Mouse (Mus musculus): ENCODE measurements at regions not wholly inside any gene's neighbourhood (a gene's known extent, or its start where the extent isn't known, plus 50 kb on each side); places are given as distances from the start of the nearest gene placed in this dataset.

DNA sequence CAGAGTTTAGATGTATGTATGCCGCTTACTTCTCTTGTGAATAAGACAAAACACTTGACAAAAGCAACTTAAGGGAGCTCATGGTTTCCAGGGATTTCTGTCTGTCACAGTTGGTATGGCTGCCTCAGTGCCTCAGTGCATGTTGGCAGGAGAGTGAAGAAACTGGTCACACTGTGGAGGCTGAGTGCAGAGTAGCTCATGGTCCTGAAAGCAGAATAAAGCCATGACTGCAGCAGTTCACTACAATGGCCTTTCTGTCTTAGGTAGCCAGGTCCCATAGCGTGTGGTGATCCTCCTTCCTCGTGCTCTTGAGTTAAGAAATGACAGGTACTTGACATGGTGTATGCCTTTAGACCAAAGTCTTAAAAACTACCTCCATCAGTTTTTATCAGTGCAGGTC, 178.0 kb upstream of the Marcks start:
- ATAC-seq = no peak

DNA sequence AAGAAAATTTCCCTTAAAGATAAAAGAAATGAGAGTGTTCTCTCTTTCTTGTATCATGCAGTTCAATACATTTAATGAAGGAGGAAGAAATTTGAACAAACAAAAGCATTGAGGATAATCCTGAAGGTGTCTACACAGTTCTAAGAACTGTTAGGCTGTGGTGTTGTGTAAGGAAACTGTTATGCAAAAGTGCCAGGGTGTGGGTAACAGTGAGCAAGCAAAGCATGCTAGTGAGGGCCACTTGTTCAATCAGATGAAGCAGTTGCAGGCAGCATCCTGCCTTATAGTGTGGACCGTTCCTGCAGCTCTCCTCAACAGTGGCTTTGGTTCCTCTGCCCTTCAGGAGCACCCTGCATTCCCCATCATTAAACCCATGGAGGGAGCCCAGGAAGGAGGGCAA, 177.1 kb upstream of the Marcks start:
- no peak for ATAC-seq

DNA sequence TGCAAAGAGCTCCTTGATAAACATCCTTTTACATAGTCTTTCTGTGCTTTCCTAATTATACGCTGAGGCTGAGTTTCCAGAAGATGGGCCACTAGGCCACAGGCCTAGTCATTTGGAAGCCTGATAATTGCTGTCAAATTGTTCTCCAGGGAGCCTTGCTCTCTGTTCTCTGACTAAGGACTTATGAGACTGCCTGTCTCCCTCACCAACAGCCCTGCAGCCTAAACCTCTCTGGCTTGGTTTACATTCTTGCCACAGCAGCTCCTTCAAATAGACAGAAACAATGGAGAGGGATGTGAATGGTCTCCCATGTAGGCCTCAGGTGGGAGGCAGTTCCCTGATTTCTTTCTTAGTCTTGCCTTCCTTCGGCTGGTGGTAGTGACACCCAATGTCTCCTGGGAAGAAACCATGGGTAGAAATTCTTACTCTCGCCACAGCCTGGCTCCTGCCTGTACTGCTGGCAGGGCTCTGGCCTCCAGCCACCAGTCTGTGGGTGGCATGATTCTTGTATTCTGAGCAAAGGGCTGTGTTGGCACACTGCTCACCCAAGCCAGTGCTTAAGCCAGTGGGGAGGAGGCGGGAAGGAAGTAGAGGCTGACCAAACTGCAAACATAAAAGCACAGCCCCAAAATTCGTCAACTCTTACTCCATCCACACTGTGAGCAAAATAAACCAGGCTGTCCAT, 176.2 kb upstream of the Marcks start:
- ATAC-seq = no peak

DNA sequence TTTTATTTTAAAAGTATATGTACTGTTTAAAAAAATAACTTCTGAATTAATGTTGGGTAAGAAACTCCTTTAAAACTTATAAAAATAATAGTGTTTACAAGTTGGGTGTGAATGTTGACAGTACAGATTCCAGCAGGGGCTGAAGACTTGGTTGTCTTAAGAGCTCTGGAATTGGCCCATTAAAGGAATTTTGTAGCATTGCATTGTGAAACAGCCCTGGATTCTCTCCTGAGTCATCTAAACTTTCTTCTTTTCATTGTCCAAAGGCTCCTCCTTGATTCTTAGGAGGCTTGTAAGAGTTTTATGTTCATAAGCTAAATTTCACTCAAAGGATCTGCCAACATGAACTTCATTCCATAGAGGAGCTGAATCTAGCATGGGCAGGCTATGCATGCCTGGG, 174.7 kb upstream of the Marcks start:
- no peak for ATAC-seq

DNA sequence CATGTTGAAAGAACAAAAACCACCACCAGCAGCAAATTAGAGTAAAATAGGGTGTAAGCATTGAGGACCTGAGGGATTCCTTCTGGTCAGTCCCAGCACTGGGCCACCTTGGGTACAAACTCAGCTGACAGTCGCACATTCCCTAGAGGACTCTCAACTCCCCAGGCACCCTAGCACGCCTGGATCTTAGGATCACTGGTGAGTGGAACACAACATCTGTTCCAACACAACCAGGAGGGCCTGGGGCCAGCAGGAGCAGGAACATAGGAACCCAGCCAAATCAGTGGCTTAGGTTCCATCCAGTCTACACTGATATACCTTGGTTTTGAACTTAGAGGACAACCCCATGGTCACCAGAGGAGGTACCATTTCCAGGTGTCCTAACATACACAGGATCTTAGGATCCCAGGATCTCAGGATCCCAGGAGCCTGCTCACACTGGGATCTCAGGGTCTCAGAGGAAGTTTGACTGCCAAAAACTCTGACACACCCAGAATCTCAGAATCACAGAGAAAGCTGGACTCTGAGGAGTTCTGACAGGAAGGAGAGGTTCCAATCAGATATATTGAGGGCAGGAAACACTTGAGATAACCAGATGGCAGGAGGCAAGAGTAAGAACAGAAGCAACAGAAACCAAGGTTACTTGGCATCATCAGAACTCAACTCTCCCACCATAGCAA, 171.7 kb upstream of the Marcks start:
- no peak for ATAC-seq

DNA sequence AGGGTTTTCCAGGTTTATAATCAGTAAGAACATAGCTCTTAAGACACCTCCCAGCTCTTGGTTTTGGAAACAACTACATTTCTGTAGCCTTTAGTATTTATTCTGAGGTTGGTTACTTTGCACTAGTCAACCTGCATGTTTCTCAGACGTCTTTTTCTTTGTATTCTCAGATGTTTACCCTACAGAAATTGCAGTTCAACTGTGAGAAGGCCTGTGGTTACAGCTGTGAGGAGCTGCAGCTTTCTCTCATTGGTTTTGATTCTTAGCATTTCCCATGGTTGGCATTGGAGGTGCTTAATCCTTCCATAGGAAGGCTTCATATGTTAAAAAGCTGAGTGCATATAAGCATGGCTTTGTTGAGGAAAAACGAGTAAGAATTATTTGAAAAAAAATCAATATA, 165.9 kb upstream of the Marcks start:
- ATAC-seq = no peak

DNA sequence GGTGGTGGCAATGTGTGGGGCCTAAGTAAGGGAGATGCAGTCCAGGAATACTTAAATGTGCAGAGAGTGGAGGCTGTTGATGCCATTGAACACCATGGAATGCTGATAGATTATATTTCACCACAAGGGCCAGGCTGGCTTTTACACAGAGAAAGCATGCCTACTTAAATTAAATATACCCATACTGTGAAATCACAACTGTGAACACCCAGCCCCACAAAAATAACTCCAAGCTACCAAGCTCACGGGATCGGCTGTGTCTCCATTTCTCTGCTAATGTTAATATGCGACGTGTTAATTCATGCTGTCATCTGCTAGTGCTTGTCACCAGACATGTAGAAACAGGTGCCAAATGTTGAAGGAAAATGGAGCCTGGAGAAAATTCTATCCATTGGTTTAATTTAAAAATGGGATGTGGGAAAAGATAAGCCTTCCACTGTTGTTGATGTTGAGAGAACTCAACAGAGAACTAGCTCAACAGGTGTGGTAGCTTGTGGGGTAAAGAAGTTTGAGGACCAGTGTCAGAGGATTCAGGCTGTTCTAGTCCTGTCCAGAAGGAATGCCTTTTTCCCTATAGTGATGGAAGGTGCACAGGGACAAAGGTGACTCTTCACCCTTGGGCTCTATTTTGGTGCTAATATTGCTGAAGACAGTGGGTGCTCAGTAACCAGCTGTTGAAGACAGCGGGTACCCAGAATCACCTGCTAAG, 161.6 kb upstream of the Marcks start:
- ATAC-seq = no peak

DNA sequence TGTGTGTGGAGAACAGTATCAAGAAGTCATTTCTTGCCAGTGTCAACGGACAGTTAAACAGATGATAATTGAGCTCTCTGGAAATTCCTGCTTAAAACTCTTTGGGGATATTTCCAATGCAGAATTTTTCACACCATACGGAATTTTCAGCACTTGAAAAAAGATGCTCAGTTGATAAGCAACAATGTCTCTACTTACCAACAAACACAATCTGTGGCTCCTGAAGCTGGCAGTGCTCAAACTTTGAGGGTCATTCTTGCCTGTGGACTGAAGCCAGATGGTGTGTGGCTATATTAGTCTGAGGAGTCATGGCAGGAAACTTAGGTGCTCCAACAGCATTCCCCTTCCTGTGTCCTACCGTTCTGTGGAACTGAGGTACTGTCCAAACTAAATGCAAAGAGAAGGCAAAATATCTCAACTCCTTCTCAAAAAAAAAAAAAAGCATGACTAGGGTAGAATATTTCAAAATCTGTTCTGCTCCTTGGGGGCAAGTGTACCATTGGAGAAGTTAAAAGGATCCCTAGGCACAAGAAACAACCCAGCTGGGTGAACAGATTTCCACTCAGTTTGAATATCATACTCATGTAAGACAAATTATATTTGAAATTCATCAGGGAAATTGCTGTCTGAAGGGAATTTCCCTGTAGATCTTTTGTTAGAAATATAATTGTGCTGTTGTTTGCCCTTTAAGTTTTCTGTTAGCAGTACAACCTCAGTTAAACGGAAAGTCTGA, 160.1 kb upstream of the Marcks start:
- no peak for ATAC-seq

DNA sequence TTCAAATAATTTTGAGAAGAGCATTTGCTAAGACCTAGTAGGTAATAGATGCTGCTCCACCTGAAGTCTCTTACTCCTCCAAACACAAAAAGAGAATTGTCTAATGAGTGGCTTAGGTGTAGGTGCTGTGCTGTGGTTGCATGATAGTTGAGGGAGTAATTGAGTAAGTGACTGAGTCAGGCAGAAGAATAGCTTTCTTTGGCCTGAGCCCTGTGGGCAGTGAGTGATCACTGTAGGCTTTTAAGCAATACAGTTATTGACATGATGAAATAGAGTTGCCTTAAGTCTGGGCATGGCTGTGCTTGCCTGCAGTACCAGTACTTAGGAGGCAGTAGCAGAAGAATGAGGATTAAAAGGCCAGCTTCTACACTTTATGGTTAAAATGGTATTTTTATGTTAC, 155.5 kb upstream of the Marcks start:
- ATAC-seq = no peak

DNA sequence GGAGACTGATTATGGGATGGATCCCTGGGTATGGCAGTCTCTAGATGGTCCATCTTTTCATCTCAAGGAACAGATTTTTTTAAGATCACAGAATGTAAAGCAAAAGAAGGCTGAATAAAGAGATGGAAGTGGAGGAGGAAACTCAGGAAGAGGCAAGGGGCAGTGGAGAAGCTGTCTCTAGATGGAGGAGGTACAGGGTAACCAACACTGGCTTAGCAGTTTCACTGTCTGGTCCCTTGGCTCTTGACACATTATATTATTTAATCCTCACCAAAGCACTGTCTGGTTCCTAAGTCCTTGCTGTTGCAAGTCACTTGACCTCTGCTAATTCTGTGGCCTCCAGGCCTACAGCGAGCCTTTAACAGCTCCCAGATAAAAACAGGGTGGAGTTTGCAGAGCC, 154.6 kb upstream of the Marcks start:
- ATAC-seq = no peak

DNA sequence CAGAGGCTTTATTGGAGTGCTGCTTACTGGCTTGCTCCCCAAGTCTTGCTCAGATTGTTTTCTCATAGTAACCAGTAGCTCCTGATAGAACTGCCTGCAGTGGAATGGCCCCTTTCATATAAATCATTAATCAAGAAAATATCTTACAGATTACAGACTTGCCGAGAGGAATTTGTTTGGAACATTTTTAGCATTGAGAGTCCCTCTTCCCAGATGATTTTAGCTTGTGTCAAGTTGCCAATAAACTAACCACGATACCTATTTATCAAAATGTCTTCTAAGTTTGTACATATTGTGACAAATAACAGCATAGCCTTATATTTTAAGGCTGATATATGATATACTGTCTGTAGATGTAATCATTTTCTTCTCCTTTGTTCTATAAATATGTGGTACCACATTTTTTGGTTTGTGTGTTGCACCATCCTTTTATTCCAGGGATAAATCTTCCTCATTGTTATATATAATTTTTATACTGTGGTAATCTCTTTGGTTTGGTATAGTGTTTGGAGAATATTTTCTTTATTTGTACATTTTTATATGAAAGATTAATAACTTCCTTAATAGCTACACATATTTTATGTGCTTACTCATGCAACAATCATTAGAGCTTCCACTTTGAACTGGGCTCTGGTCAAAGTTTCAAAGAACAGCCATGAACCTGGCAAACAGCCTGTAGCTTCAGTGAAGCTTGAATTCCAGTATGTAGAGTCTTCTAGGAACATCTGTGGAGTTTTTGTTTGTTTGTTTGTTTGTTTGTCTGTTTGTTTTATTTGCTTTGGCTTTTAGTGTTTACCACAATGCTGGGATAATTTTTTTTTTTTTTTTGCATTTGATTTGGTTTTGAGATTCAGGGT, 153.1 kb upstream of the Marcks start:
- no peak for ATAC-seq

DNA sequence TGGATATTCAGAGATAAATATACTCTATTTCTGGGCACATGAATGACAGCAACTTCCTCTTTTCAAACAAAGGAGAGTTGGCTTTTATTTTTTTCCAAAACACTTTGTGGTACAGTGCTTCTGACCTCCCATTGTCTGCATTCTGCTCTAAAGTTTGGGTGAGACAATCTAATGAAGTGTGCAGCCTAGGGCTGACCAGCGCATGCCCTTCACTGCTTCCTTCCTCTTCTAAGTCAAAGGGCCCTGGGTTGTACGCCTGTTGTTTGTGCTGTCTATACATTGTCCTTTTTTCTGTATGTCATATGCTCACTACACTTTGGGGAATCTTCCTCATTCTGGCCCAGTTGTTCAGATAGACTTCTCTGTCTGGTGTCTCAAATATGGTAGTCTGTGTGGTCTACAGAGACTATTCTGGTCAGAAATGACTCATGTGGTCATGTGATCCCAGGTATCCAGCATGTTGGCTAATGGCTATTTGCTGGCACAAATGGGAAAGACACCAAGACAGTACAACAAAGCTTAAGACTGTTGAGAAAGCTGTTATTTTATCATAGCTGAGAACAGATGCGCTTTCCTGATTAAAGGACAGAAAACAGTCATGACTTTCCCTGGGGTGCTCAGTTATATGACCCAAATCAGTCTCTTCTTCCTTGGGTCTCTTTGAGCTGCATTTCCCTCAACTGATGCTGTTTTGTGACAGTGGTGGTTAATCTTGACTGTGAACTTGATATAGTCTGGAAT, 151.4 kb upstream of the Marcks start:
- no peak for ATAC-seq

DNA sequence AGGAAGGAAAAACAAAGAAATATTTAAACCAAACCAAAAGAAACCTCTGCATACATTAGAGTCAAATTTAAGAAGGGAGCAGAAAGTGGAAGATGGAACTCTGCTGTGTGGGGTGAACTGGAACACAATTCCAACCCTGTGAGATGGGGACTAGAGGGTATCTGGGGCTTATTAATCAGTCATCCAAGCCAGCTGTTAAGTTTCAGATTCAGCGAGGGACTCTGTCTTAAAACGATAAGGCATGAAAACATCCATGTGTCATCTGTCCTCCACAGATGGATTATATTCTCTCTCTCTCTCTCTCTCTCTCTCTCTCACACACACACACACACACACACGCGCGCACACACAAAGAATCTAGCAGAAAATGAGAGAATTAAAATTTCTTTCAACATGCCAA, 147.6 kb upstream of the Marcks start:
- no peak for ATAC-seq

DNA sequence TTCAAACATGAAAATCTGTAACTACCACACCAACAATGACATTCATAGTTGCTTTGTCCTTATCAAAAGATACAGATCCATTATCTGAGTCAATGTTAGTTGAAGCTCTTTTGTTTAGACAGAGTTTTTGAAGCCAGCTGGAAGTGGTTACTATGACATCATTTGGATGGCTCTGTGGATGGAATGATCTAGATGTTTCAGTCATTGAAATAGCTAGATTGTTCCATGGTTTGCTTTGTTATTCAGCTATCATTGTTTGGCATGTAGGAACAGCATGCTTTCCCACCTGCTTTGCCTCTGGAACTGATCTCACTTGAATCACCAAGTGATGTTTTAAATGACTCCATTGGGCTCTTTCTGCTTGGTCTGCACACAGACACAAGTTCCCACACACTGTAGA, 144.2 kb upstream of the Marcks start:
- no peak for ATAC-seq

DNA sequence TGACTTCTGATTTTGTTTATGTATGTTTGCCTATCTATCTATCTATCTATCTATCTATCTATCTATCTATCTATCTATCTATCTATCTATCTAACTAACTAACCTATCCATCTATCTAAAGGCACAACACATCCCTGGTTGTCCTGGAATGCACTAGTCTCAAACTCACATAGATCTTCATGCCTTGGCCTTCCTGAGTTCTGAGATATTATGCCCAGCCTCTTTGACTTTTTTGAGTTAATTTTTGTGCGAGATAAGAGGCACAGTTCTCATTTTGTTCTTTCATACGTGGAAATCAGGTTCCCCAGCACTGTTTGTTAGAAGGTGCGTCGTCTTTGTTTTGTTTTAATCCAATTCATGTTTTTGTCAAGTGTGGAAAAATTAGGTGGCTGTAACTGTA, 142.1 kb upstream of the Marcks start:
- ATAC-seq = no peak

DNA sequence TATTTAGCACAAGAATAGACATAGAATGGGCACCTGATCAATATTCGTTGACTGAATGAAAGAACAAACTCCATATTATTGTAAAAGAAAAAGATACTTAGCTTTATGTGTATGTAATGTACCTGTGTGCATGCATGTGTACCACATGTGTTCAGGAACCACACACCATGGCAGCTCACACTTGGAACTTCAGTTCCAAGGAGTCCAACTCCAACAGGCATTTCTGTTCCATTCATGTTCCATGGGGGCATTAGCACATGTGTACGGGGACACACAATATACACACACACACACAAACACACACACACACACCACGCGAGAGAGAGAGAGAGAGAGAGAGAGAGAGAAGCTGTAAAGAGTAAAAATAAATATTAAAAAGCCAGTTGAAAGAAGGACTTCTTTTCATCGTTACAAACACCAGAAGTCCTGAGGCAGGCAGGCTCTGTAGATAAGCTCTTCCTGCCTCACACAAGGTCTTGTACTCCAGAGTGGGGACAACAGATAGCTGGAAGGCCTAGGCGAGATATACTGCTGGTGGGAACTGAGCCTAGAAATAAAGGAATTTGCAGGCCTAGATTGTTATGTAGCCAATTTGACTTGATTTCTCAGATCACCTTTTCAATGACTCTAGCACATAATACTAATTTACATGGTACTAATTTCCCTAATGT, 141.6 kb upstream of the Marcks start:
- ATAC-seq = no peak

DNA sequence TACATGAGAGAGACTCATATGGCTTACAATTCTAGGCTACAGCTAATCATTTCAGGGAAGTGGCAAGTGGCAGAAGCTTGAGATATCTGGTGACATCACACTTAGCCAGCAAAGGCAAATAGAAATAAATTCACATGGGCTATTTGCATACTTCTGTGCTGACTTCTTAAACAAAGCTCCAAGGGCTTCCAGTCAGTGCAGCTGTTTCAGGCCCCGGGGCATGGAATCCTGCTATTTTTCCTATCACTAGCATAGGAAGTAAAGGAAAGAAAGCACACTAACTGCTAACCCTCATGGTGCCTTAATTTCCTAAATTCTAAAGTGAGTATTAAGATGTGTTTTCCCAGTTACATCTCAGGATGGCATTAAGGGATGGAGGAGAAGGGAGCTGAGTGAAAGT, 140.6 kb upstream of the Marcks start:
- no peak for ATAC-seq

DNA sequence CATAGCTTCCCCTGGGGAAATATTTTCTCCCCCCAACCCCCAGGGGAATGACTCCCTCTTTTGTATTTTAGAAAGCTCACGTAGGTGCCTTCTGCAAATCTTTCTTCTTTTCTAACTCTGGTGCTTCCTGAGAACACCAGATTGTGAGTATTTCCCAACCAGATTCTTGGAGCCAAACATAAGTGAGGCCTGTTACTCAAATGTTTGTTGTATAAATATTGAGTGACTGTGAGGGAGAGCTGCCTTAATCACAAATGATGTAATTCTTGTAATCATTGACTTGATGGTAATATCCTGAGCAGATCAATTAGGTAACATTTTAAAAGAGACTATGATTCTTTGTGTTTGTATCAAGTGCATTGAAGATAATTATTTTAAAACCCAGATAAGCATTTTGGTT, 137.1 kb upstream of the Marcks start:
- no peak for ATAC-seq

DNA sequence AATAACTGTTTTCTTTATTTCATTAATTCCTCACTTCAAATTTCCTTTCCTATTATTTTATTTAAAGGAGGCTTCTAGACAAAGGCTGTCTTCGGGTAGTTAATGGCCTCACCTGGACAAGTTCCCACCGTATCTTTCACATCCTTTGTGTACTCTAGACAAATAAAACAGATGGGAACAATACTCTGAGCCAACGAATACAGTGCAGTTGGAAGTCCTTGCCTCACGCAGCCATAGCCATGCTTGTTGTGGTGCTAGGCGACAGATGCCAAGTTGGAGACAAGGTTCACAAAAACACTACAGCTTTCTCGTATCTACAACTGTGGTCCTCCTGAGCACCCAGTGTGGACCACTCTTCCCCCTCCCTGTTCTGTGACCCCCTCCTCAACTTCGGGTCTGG, 136.6 kb upstream of the Marcks start:
- ATAC-seq = no peak

DNA sequence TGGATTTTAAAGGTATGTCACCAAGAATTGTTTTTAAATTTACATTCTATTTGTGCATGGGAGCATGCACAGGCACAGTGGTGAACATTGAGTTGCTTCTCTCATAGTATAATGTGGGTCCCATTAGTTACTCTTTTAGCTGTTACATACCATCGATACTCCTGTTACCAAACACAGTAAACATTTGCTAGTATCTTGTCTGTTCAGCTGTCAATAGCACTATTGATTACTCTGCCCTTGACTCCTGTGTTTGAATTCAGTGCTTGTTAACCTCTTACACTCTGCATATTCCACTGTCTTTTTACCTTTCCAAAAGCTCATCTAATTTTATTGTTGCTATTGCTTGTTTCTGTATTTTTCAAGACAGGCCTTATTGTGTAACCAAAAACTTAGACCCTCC, 133.2 kb upstream of the Marcks start:
- no peak for ATAC-seq

Data from CD4-positive, CD25-positive, alpha-beta regulatory T cell, adult 4 months (primary cell).